Mouse (Mus musculus): ENCODE results near the gene Sp3.

GRCm38 (mm10) chr2:72983211-72983610 lies 3.0 kb upstream of the Sp3 start:
- TF ChIP-seq CTCF (IDR thresholded peaks at IDR 0.05; ENCODE audit: control insufficient read depth, insufficient read depth, insufficient read length) (no peak), MYOG (IDR thresholded peaks at IDR 0.05; ENCODE audit: control insufficient read depth, extremely low read depth, insufficient read length) (no peak)

Measured in C2C12 (cell line).